Mouse (Mus musculus): ENCODE data around the gene Ppp1r12a. TPM values are rescaled to one million over a fixed set of nuclear protein-coding genes. Genes with fewer than 3 reads are reported as not detected.

Gene Ppp1r12a
- polyA plus RNA-seq (2012; fragmentation: generic; extraction: Trizol) = 17.5 TPM
- long read RNA-seq, experiment 1, partial matches to known transcripts = 5 of 15 reads
- long read RNA-seq, experiment 1, other reads (novel, unspliced or antisense) = 10 of 15 reads
- long read RNA-seq, experiment 2, partial matches to known transcripts = 60 of 83 reads
- long read RNA-seq, experiment 2, other reads (novel, unspliced or antisense) = 23 of 83 reads

DNA sequence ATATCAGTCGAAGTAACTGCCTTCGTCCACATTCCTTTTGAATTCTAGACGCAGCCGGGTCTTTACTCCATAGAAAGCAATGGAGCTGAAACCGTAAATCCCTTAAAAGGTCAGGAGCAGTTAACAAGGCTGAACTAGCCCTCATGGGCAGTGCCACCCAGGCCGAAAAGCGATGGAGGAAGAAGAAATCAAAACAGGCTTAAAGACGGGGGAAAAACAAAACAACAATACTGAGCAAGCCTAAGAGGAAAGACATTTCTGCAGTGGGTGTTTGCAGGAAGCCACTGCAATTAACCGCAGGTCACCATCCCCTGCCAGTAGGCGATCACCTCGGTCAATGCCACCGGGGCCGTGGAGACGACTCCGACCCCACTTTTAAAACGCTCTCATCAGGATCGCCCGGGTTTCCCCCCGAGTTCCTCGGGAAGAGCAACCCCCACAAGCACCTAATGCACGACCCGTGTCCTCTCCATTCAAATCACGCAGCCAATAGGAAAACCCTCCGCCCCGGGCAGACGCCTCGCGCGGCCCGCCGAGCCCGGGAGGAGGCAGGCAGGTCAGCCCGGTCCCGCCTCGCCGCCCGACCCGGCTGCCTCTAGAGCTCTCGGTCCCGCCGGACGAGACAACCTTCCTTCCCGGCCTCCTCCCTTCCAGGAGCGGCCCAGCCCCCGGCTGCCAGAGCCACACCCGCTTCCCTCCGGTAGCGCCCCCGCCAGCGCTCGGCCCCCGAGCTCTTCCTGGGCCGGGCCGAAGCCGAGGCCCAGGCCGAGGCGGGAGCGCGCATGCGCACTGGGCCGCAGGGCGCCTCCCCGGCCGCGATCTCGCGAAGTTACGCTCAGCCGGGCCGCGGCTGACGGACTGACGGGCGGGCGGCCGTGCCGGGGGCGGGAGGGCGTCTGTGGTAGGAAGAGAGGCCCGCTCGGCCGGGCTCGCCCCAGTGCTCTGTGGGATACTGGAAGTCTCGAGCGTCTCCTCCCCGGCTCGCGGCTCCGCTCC, at the start of gene Ppp1r12a:
TSS of gene Ppp1r12a (plus strand) at position 933 of the 996 bp plus-strand sequence.
- peak within 1 kb of the TSS; percentile 100 for H3ac ChIP-seq (ENCODE audit: control insufficient read depth, insufficient read length, low read depth)
- peaks cover 46% of the 10 kb centered on the region for H3K79me2 ChIP-seq (ENCODE audit: control insufficient read depth, insufficient read depth)
- H3K27me3 ChIP-seq (ENCODE audit: control insufficient read depth, insufficient read depth, insufficient read length) = no peaks in the 10 kb centered on the region
- peaks cover 42% of the 10 kb centered on the region for H3K79me3 ChIP-seq (ENCODE audit: low read depth)
- TF ChIP-seq FOSL1 (IDR thresholded peaks at IDR 0.05; ENCODE audit: insufficient read depth, low read length, poor library complexity, severe bottlenecking) (no peak), MYOD1 (IDR thresholded peaks at IDR 0.05; ENCODE audit: control insufficient read depth, insufficient read length, low read depth) (no peak), MAX (IDR thresholded peaks at IDR 0.05) (no peak), MYOG (IDR thresholded peaks at IDR 0.05; ENCODE audit: control insufficient read depth, extremely low read depth, insufficient read length) (no peak)
- peak within 1 kb of the TSS; percentile 89 for H3K4me3 ChIP-seq (ENCODE audit: insufficient read depth, poor library complexity, severe bottlenecking)
- H3K36me3 ChIP-seq (ENCODE audit: control insufficient read depth, insufficient read depth) = peaks cover 6% of the 10 kb centered on the region

DNA sequence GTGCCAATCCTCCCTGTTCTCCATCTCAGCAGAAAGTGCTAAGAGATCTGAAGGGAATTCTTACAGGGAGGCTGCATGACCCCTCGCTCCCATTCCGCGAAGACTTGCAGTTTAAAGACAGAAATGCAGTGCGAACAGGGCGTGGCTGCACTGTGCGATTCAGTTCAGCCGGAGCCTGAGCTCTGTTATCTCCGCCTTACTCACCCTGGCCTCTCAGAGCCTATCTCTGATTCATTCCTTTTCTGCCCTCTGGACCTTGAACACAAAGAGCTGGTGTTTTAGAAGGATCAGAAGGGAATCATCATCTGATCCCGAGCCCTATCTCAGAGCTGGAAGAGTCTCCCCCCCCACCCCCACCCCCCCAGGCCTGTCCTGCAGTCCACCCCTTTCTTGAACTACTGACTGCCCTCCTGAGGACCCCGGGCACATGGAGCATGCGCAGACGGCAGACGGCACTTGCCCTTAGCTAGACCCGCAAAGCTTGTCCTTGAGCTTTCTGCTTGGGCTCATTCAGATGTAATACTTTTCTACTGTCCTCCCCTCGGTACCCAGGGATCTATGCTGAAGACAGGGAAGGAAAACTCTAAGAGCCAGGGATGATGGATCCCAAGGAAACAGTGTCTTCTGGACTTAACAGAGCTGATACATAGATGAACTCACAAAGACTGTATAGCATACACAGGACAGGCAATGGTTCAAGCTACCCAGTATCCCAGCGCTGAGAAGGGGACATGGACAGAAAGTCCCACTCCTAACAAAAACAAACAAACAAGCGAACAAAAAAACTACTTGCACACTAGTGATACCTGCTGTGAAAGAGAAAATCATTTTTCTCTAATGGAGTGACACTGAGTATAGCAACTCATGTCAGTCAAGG, 48.4 kb upstream of the Ppp1r12a start:
- no peak overlapping the region for H3ac ChIP-seq (ENCODE audit: control insufficient read depth, insufficient read length, low read depth)
- H3K79me2 ChIP-seq (ENCODE audit: control insufficient read depth, insufficient read depth) = no peaks in the 10 kb centered on the region
- H3K36me3 ChIP-seq (ENCODE audit: control insufficient read depth, insufficient read depth) = no peaks in the 10 kb centered on the region
- TF ChIP-seq CTCF (IDR thresholded peaks at IDR 0.05; ENCODE audit: control insufficient read depth, insufficient read depth, insufficient read length) (no peak), CEBPB (IDR thresholded peaks at IDR 0.05; ENCODE audit: low read depth) (no peak), MAX (IDR thresholded peaks at IDR 0.05) (no peak), MYOG (IDR thresholded peaks at IDR 0.05; ENCODE audit: control insufficient read depth, extremely low read depth, insufficient read length) (no peak), MYOD1 (IDR thresholded peaks at IDR 0.05; ENCODE audit: control insufficient read depth, insufficient read length, low read depth) (no peak), USF1 (IDR thresholded peaks at IDR 0.05; ENCODE audit: low read depth) (no peak), FOSL1 (IDR thresholded peaks at IDR 0.05; ENCODE audit: insufficient read depth, low read length, poor library complexity, severe bottlenecking) (no peak)
- no peaks in the 10 kb centered on the region for H3K79me3 ChIP-seq (ENCODE audit: low read depth)
- no peak overlapping the region for H3K4me3 ChIP-seq (ENCODE audit: insufficient read depth, poor library complexity, severe bottlenecking)
- H3K27me3 ChIP-seq (ENCODE audit: control insufficient read depth, insufficient read depth, insufficient read length) = no peaks in the 10 kb centered on the region

DNA sequence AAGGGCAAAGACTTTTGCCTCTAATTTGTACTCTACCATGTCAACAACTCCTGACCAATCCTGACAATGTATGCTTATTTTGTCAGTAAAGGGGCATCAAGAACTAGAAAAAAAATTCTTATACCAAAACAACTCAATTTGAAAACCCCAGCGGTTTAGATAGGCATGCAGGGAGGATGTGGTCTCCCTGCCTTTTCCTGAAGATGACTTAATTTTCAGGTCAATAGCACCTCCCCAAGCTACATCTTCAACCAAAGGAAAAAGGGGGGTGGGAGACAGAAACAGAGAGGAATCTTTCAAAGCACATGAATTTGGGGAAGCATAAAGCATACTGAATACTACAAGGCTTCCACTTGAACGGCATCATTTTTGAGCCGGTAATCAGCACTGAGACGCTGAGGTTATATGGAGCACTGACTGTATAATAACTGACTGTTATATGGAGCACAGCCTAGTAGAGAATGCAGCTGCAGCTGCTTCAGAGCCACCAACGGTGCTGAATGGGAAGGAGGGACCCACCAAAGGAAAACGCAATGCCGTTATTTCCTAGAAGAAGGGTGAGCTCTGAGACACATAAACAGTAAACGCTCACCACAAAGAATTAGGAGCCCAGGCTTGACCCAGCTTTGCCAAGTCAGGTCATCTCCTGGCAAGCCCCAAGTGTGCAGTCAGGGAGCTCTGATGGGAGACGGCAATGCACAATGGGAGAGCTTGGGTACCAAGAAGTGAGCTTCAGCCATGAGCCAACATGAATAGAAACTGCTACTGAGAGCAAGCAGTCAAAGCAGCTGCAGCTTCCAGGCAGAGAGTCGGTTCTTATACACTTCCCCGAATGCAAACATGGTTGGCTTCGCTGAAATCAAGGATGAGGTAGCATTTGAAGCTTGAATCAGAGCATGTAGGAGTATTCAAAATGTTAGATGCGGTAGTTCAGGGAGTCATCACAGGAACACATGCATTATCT, 43.5 kb upstream of the Ppp1r12a start:
- no peak overlapping the region for H3K4me3 ChIP-seq (ENCODE audit: insufficient read depth, poor library complexity, severe bottlenecking)
- no peak overlapping the region for H3ac ChIP-seq (ENCODE audit: control insufficient read depth, insufficient read length, low read depth)
- H3K79me2 ChIP-seq (ENCODE audit: control insufficient read depth, insufficient read depth) = no peaks in the 10 kb centered on the region
- TF ChIP-seq MAX (IDR thresholded peaks at IDR 0.05) = no peak
- TF ChIP-seq USF1 (IDR thresholded peaks at IDR 0.05; ENCODE audit: low read depth) = no peak
- no peak for TF ChIP-seq CTCF (IDR thresholded peaks at IDR 0.05; ENCODE audit: control insufficient read depth, insufficient read depth, insufficient read length)
- TF ChIP-seq MYOG (IDR thresholded peaks at IDR 0.05; ENCODE audit: control insufficient read depth, extremely low read depth, insufficient read length) = no peak
- TF ChIP-seq CEBPB (IDR thresholded peaks at IDR 0.05; ENCODE audit: low read depth) = no peak
- no peak for TF ChIP-seq MYOD1 (IDR thresholded peaks at IDR 0.05; ENCODE audit: control insufficient read depth, insufficient read length, low read depth)
- TF ChIP-seq FOSL1 (IDR thresholded peaks at IDR 0.05; ENCODE audit: insufficient read depth, low read length, poor library complexity, severe bottlenecking) = no peak
- H3K79me3 ChIP-seq (ENCODE audit: low read depth) = no peaks in the 10 kb centered on the region
- H3K27me3 ChIP-seq (ENCODE audit: control insufficient read depth, insufficient read depth, insufficient read length) = no peaks in the 10 kb centered on the region
- no peaks in the 10 kb centered on the region for H3K36me3 ChIP-seq (ENCODE audit: control insufficient read depth, insufficient read depth)

DNA sequence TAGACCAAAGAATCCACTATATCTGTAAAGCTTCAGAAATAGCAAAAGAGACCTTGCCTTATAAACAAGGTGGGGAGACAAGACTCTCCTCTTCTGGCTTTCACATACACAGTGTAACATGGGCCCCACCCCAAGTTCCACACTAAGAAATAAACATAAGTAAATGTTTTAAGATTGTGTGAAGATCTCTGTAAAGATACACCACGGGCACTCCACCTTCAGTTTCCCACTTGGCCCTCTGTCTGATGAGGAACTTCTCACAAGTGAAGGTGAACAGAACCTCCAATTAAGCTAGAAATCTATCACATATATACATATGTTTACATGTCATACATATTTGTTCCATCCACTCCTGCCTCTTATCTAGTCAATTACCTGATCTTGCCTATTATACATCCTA, 42.6 kb upstream of the Ppp1r12a start:
- no peak overlapping the region for H3ac ChIP-seq (ENCODE audit: control insufficient read depth, insufficient read length, low read depth)

More for the DNA sequence above, 42.6 kb upstream of the Ppp1r12a start:
- Histone ChIP-seq H3K79me2 (ENCODE audit: control insufficient read depth, insufficient read depth) (no peaks in the 10 kb centered on the region), H3K27me3 (ENCODE audit: control insufficient read depth, insufficient read depth, insufficient read length) (no peaks in the 10 kb centered on the region), H3K79me3 (ENCODE audit: low read depth) (no peaks in the 10 kb centered on the region), H3K4me3 (ENCODE audit: insufficient read depth, poor library complexity, severe bottlenecking) (no peak overlapping the region), H3K36me3 (ENCODE audit: control insufficient read depth, insufficient read depth) (no peaks in the 10 kb centered on the region)
- TF ChIP-seq CEBPB (IDR thresholded peaks at IDR 0.05; ENCODE audit: low read depth) = no peak
- TF ChIP-seq FOSL1 (IDR thresholded peaks at IDR 0.05; ENCODE audit: insufficient read depth, low read length, poor library complexity, severe bottlenecking) = no peak
- no peak for TF ChIP-seq MYOG (IDR thresholded peaks at IDR 0.05; ENCODE audit: control insufficient read depth, extremely low read depth, insufficient read length)
- no peak for TF ChIP-seq MYOD1 (IDR thresholded peaks at IDR 0.05; ENCODE audit: control insufficient read depth, insufficient read length, low read depth)
- TF ChIP-seq MAX (IDR thresholded peaks at IDR 0.05) = no peak
- no peak for TF ChIP-seq USF1 (IDR thresholded peaks at IDR 0.05; ENCODE audit: low read depth)
- no peak for TF ChIP-seq CTCF (IDR thresholded peaks at IDR 0.05; ENCODE audit: control insufficient read depth, insufficient read depth, insufficient read length)
